Mouse (Mus musculus) cortical plate, adult 2 months (tissue): Measurements from ENCODE around the gene Errfi1.

ENCODE experiments used
- CTCF ChIP-seq: fragments of 200-500 bp; IDR thresholded peaks from 2 replicates; pipeline ENCODE4 v1.5.1; 2011; ENCODE audit warnings: mild to moderate bottlenecking, control low read depth, low read length; ENCODE audit not compliant: insufficient read depth; ENCODE audit errors: extremely low read depth
- POLR2A ChIP-seq: fragments of 200-500 bp; IDR thresholded peaks from 2 replicates; pipeline ENCODE4 v1.6.1; 2011; ENCODE audit warnings: mild to moderate bottlenecking, low read length, control low read depth; ENCODE audit not compliant: insufficient read depth; ENCODE audit errors: extremely low read depth

GRCm38 (mm10) chr4:150889955-150890315 is 36.2 kb downstream of the Errfi1 start:
- TF ChIP-seq CTCF (no peak), POLR2A (no peak)
